Mouse (Mus musculus): ENCODE measurements at regions not wholly inside any gene's neighbourhood (a gene's known extent, or its start where the extent isn't known, plus 50 kb on each side); places are given as distances from the start of the nearest gene placed in this dataset.
A peak's percentile ranks its signal among the peaks of the same experiment; 100 is the strongest.

- TF ChIP-seq CTCF (IDR thresholded peaks at IDR 0.05; ENCODE audit: control insufficient read depth, insufficient read depth, insufficient read length) (peak; percentile 90), MAX (IDR thresholded peaks at IDR 0.05) (no peak), MYOD1 (IDR thresholded peaks at IDR 0.05; ENCODE audit: control insufficient read depth, insufficient read length, low read depth) (no peak), CEBPB (IDR thresholded peaks at IDR 0.05; ENCODE audit: low read depth) (no peak), MYOG (IDR thresholded peaks at IDR 0.05; ENCODE audit: control insufficient read depth, extremely low read depth, insufficient read length) (no peak)
These were observed 50.9 kb upstream of the Eef2kmt start for GRCm38 (mm10) chr16:5306588-5307248.
